Mouse (Mus musculus): ENCODE data around the gene Tbck. TPM values are rescaled to one million over a fixed set of nuclear protein-coding genes. Genes with fewer than 3 reads are reported as not detected.

Gene Tbck
- total RNA-seq, 1 experiment from 2014 or later, result 21.3 TPM

- peak; percentile 24; the same call in 1 of the 2 replicates for ATAC-seq (replicated peaks; ENCODE audit: low read depth, poor library complexity, severe bottlenecking)
Observed at GRCm38 (mm10) chr3:132815497-132816326, 131.8 kb downstream of the Tbck start.

GRCm38 (mm10) chr3:132819408-132819807 is 135.5 kb downstream of the Tbck start:
- peak; percentile 76 for ATAC-seq (replicated peaks; ENCODE audit: low read depth, poor library complexity, severe bottlenecking)

- no peak for ATAC-seq (replicated peaks; ENCODE audit: low read depth, poor library complexity, severe bottlenecking)
Observed at GRCm38 (mm10) chr3:132831179-132831873, 147.4 kb downstream of the Tbck start.

GRCm38 (mm10) chr3:132835118-132835794 is 151.3 kb downstream of the Tbck start:
- ATAC-seq (replicated peaks; ENCODE audit: low read depth, poor library complexity, severe bottlenecking), result peak; percentile 56; the same call in 1 of the 2 replicates

GRCm38 (mm10) chr3:132837134-132837533 is 153.2 kb downstream of the Tbck start:
- no peak for ATAC-seq (replicated peaks; ENCODE audit: low read depth, poor library complexity, severe bottlenecking)

GRCm38 (mm10) chr3:132838656-132839417 is 154.9 kb downstream of the Tbck start:
- ATAC-seq (replicated peaks; ENCODE audit: low read depth, poor library complexity, severe bottlenecking), result no peak

GRCm38 (mm10) chr3:132839516-132839915 is 155.6 kb downstream of the Tbck start:
- no peak for ATAC-seq (replicated peaks; ENCODE audit: low read depth, poor library complexity, severe bottlenecking)

- ATAC-seq (replicated peaks; ENCODE audit: low read depth, poor library complexity, severe bottlenecking), result no peak
Observed at GRCm38 (mm10) chr3:132842676-132843075, 158.7 kb downstream of the Tbck start.

- ATAC-seq (replicated peaks; ENCODE audit: low read depth, poor library complexity, severe bottlenecking), result no peak
Observed at GRCm38 (mm10) chr3:132849669-132850068, 165.7 kb downstream of the Tbck start.

GRCm38 (mm10) chr3:132850431-132850830 is 166.5 kb downstream of the Tbck start:
- no peak for ATAC-seq (replicated peaks; ENCODE audit: low read depth, poor library complexity, severe bottlenecking)

GRCm38 (mm10) chr3:132851417-132851816 is 167.5 kb downstream of the Tbck start:
- ATAC-seq (replicated peaks; ENCODE audit: low read depth, poor library complexity, severe bottlenecking), result no peak

- ATAC-seq (replicated peaks; ENCODE audit: low read depth, poor library complexity, severe bottlenecking), result no peak
Observed at GRCm38 (mm10) chr3:132851841-132852728, 168.1 kb downstream of the Tbck start.

- ATAC-seq (replicated peaks; ENCODE audit: low read depth, poor library complexity, severe bottlenecking), result no peak
Observed at GRCm38 (mm10) chr3:132854271-132854670, 170.3 kb downstream of the Tbck start.

GRCm38 (mm10) chr3:132855458-132856212 is 171.7 kb downstream of the Tbck start:
- ATAC-seq (replicated peaks; ENCODE audit: low read depth, poor library complexity, severe bottlenecking), result no peak

- peak; percentile 38; the same call in 1 of the 2 replicates for ATAC-seq (replicated peaks; ENCODE audit: low read depth, poor library complexity, severe bottlenecking)
Observed at GRCm38 (mm10) chr3:132856651-132857050, 172.7 kb downstream of the Tbck start.

GRCm38 (mm10) chr3:132858849-132859248 is 174.9 kb downstream of the Tbck start:
- peak; percentile 27 for ATAC-seq (replicated peaks; ENCODE audit: low read depth, poor library complexity, severe bottlenecking)

GRCm38 (mm10) chr3:132859573-132859972 is 175.6 kb downstream of the Tbck start:
- peak; percentile 15; the same call in 1 of the 2 replicates for ATAC-seq (replicated peaks; ENCODE audit: low read depth, poor library complexity, severe bottlenecking)

GRCm38 (mm10) chr3:132860796-132861195 is 176.9 kb downstream of the Tbck start:
- ATAC-seq (replicated peaks; ENCODE audit: low read depth, poor library complexity, severe bottlenecking), result no peak

Measured in common myeloid progenitor, adult 5-6 weeks (primary cell).